Mouse (Mus musculus) thymus, adult 18-20 months (tissue): ENCODE data around the gene Myo10.
A peak's percentile ranks its signal among the peaks of the same experiment; 100 is the strongest.
"Not testable (repeated sequence)": the region's sequence is repeated elsewhere in the genome, so short reads cannot be mapped to it uniquely, and the experiment has no call there.

Source experiments
- DNase-seq, 2 experiments: peaks; one replicate each; pipeline ENCODE4 v3.0.0; 2022; ENCODE audit warnings: mixed read lengths in 2 of 2

The Myo10 gene

DNA sequence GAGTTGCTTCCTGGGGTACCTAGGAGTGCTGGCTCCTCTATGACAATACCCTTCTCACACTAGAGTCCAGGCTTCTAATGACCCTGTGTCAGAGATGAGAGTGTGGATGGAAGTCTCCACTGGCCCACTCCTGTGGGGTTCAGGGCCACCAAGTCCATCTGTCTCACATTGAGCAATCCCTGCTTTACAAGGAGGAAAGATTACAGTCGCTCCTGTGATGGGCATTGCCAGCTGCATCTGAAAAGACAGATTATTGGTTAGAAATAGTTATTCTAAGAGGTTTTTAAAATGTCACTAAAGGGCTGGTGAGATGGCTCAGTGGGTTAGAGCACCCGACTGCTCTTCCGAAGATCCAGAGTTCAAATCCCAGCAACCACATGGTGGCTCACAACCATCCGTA is 72.4 kb downstream of the Myo10 start:
- no peak for DNase-seq

GRCm38 (mm10) chr15:25695253-25695652 is 72.9 kb downstream of the Myo10 start:
- no peak for DNase-seq

- DNase-seq: no peak
Observed at GRCm38 (mm10) chr15:25695883-25696282, 73.6 kb downstream of the Myo10 start.

DNA sequence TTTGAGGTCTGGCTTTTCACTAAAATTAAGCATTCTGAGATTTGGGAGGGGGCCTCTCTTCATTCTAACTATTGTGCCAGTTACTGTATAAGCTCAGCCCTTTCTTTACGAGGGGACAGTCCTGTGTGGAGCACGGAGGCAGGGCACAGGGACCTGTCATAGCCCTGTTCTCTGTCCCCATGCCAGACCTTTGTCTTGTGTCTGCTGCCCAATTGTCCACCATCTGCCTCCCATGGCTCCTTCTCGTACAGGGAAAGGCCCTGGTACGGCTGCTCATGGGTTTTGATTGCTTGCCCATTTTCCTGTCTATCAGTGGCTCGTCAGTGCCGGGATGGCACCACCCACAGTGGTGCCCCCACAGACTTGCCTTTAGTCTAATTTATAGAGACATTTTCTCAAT is 74.3 kb downstream of the Myo10 start:
- no peak for DNase-seq

GRCm38 (mm10) chr15:25699032-25699557 is 76.8 kb downstream of the Myo10 start:
- no peak for DNase-seq

DNA sequence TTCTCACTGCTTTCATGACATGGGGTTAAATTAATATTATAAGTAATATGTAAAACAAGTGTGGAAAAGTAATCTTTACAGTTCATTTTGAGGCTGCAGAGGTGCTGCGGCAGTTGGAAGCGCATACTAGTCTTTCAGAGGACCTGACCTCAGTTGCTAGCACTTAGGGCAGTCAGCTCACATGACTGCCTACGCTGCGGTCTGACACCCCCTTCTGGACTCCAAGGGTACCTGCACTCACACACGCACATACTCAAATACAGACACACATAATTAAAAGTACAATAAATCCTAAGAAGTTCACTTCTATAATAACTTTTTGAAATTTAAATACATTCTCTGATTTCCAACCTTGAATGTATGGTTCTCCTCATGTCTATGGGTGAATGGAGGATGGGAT is 80.3 kb downstream of the Myo10 start:
- DNase-seq: no peak

- DNase-seq: no peak
Observed at GRCm38 (mm10) chr15:25704809-25705585, 82.7 kb downstream of the Myo10 start.

GRCm38 (mm10) chr15:25706874-25707554 is 84.7 kb downstream of the Myo10 start:
- no peak for DNase-seq

DNA sequence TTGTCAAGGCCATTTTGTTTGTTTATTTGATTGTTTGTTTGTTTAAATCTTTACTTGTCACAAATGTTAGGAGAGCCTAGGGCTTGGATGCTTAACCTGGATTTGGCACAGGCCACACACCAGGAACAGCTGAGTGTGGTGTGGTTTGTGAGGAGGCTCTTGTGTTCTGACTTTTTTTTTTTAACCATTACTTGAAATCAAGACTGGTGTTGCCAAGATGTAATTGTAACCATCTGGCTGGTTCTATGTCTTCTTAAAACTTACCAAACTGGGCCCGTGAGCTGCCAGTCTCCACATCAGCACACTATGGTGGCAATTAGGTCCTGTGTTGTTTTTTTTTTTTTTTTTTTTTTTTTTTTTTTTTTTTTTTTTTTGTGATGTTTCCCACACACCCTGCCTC is 85.6 kb downstream of the Myo10 start:
- DNase-seq: no peak

DNA sequence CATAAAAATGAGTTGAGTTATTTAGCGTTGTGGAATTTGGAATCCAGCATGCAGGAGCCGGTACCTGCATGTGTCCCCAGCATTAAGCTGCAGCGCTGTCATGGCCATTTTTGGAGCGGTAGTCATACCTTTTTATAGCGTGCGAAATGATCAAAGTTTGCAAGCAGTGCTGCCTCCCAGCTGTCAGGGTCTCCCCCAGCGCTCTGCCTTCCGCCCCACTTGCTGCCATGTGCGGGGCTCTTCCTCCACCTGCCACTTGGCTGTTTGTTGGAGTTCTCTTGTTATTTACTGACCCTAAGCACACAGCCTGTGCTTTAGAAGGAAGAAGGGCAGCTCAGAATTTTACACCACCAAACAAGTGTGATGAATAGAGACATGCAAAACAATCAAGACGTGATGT is 88.6 kb downstream of the Myo10 start:
- no peak for DNase-seq

DNA sequence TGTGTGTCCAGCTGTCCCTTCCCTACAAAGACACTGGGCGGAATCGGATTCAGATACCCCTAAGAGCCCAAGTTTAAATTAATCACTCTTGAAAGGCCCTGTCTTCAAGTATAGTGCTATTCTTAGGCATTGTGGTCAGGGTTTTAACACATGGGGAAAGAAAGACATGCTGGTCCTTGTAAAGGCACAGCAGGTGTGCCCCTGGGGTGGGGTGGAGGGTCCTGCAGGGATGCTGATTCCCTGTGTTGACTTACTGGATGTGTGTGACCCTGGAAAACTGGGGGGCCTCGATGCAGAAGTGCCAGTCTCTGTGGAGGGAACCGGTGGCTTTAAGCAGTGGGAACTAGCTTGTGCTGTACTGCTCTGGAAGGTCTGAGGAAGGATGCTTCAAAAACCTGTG is 90.6 kb downstream of the Myo10 start:
- DNase-seq: no peak

GRCm38 (mm10) chr15:25713587-25714361 is 91.4 kb downstream of the Myo10 start:
- DNase-seq: no peak

DNA sequence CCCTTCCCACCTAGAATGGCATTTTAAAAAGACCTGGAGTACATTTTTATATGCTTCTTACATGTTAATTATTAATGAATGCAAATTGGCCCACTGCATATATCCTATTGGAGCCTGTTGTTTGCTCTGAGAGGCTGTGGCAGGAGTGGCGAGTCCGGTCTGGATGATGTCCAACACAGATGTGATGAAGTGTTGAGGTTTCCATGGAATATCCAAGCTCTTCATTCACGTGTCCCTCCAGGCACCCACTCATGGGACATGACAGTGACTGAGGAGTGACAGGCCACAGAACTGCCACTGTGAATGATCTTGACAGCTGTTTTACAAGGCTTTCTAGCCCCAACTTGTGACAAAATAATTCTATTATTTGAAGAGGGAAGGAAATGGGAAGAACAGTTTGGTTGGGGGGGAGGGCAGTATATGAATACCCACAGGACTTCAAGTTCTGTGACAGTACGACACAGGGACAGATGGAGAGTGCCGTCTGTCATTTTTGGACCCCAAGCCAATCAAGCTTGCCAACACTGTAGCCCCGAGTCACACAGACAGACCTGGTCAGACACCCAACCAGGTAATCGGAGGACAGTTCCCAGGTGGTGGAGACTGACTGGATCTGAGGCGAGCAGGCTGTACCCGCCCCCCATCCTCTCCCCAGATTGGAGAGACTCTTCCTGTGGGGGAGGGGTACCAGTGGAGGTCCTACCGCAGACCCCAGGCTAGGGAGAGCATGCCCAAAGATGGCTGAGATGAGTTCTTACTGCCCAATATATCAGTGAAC is 93.1 kb downstream of the Myo10 start:
- no peak for DNase-seq

GRCm38 (mm10) chr15:25715996-25716395 is 93.7 kb downstream of the Myo10 start:
- no peak for DNase-seq

- DNase-seq: peak; percentile 32 to 35
Observed at GRCm38 (mm10) chr15:25717006-25717405, 94.7 kb downstream of the Myo10 start.

DNA sequence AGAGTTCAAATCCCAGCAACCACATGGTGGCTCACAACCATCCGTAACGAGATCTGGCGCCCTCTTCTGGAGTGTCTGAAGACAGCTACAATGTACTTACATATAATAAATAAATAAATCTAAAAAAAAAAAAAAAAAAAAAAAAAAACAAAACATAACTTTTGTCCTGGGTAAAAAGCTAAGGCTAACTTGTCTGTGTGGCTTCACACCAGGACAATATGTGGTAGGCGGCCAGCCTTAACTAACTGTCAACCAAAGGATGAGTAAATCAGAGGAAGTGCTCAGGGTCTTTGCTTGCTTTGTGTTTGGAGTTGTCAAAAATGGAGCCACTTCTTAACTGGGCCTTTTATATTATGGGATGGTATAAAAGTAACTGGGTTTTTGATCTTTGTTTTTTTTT is 95.8 kb downstream of the Myo10 start:
- DNase-seq: not testable (repeated sequence)

- DNase-seq: no peak
Observed at GRCm38 (mm10) chr15:25719270-25719669, 96.9 kb downstream of the Myo10 start.

DNA sequence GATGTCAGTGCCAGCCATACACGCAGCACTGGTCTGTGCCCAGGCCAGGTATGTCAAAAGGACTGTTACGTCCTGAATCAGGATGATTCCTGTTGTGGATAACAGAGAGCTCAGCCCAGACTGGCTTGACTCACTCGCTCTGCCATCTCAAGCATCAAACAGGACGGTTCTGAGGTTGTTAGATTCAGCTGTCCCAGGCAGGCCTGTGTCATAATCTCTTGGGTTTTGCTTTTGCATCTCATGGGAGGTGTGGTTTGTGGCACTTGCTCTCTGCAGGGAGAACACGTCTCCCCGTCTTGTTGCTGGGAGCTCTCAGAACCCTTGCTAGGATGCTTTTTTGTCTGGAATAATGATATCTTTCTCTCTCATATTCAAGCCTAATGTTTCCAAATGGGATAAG is 97.9 kb downstream of the Myo10 start:
- no peak for DNase-seq

GRCm38 (mm10) chr15:25723281-25724113 is 101.2 kb downstream of the Myo10 start:
- no peak for DNase-seq

DNA sequence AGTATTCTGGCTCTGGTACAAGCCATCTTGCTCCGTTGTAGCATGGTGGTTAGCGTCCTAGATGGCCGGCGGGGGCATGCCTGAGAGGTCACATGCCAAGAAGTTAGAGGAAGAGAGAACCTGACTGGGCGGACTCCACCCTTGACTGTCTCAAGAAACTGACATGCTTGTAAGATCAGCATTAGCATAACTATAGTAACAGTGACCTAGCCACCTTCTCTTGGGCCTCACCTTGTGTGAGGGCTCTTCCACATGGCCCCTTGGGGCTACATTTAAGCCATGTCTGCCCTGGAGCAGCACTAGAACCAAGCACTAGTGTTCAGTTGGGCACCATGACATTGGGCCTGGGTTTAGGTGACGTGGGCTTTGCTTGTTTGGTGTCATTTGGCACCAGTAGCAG is 102.2 kb downstream of the Myo10 start:
- DNase-seq: no peak

DNA sequence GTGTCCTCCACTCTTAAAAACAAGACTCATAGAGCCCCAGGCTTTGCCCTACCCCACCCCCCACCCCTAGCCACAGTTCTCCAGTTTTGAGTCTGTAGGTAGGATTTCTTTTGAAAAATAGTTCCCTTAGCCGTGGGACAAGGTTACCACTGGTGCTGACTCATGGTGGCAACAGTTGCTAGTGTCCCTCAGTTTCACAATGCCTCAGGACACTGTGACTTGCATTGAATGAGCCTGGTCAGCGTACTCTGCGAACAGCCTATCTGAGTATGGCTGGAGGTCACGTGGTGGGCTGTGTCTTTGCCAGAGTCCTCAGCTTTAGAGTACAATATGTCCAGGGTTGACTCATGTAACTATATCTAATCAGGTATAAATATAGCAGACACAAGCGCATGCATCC is 104.5 kb downstream of the Myo10 start:
- no peak for DNase-seq

DNA sequence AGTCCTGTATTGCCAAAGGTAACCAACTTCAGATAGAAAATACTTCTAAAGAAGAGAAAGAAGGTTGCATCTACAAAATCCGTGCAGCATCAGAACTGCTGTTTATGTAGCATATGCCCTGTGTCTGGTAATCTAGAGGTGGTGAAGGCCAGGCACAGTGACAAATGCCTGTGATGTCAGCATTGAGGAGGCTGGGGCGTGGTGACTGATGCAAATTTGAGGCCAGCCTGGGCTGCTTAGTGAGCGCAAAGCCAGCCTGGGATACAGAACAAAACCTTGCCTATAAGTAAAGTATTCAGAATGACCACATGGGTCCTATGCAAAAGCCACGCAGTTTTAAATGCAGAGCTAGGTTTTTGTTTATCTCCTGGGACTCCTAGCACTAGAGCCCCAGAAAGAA is 106.2 kb downstream of the Myo10 start:
- DNase-seq: no peak
